Mouse (Mus musculus): Measurements from ENCODE around the gene Milr1.

- no peak for TF ChIP-seq CTCF (IDR thresholded peaks at IDR 0.05; ENCODE audit: extremely low read depth, insufficient read length, insufficient replicate concordance, low read depth, low read length)
- no peak for TF ChIP-seq POLR2A (IDR thresholded peaks at IDR 0.05; ENCODE audit: low read depth, low read length)
Measured at GRCm38 (mm10) chr11:106766611-106767162, 15.7 kb downstream of the Milr1 start.

Measured in small intestine, adult 2 months (tissue).